In genomic region chr2:152012222-152012621, GRCm38 (mm10) we compare ENCODE assay signal across 13 mouse cellular contexts. TPM values are rescaled to one million over a fixed set of nuclear protein-coding genes. Genes with fewer than 3 reads are reported as not detected.
DNase-seq lines count a peak whose midpoint lies in the region; ATAC-seq and TF ChIP-seq lines count a peak whose summit lies in the region.
"Had no signal": no experiment of that assay in that cellular context is flagged by ENCODE, and none has a peak within 500 bp of the region (broad histone marks: within the 10 kb centered on the region; RNA-seq: fewer than 3 reads in every experiment).

No protein-coding gene starts in this region.

- no peaks in the 10 kb centered on the region for H3K36me3 ChIP-seq in hindbrain, embryonic 12.5 days
- no peaks in the 10 kb centered on the region for H3K36me3 ChIP-seq in hindbrain, embryonic 14.5 days (replicated peaks; ENCODE audit: control insufficient read depth, insufficient read depth)
- H3K36me3 ChIP-seq in kidney, adult 2 months (ENCODE audit: control insufficient read depth, insufficient read depth, low read length), result no peaks in the 10 kb centered on the region
- H3K36me3 ChIP-seq: neural tube, embryonic 12.5 days had no signal

- 0 out of 2 replicates have a peak, but pooled peaks have one; percentile 24 for ATAC-seq in hindbrain, embryonic 12.5 days (ENCODE audit: low FRiP score)
- no peak for ATAC-seq in hindbrain, embryonic 14.5 days (ENCODE audit: low FRiP score)
- ATAC-seq in granulocyte monocyte progenitor cell, adult 5-6 weeks (replicated peaks; ENCODE audit: poor library complexity, severe bottlenecking), result no peak
- no peak for ATAC-seq in CD4-positive, CD25-positive, alpha-beta regulatory T cell, adult 4 months

- no peak overlapping the region for H3K27ac ChIP-seq in hindbrain, embryonic 12.5 days
- no peak overlapping the region for H3K27ac ChIP-seq in hindbrain, embryonic 14.5 days
- H3K27ac ChIP-seq in kidney, adult 2 months (ENCODE audit: insufficient read depth, low read depth, low read length), result peak overlapping the region; percentile 86
- H3K27ac ChIP-seq: neural tube, embryonic 12.5 days had no signal

- H3K9me3 ChIP-seq in hindbrain, embryonic 12.5 days (replicated peaks), result no peaks in the 10 kb centered on the region
- no peaks in the 10 kb centered on the region for H3K9me3 ChIP-seq in hindbrain, embryonic 14.5 days (ENCODE audit: control insufficient read depth, low read length)
- H3K9me3 ChIP-seq: neural tube, embryonic 12.5 days had no signal

- no peak for DNase-seq in hindbrain, embryonic 14.5 days (ENCODE audit: low spot score)
- peak; percentile 31 for DNase-seq in adrenal gland, postnatal 14 days
- peak; percentile 84 for DNase-seq in kidney, adult 2 months
- peak; percentile 66 for DNase-seq in lung, postnatal 36 days
- DNase-seq in cerebellum, adult 11-12 months, result no peak
- DNase-seq: cerebellum, postnatal 25 days; gastrocnemius, postnatal 14 days; thymus, postnatal 36 days had no signal

- no peaks in the 10 kb centered on the region for H3K4me1 ChIP-seq in hindbrain, embryonic 12.5 days
- 0 out of 2 replicates have a peak, but pooled peaks cover 2% of the 10 kb centered on the region for H3K4me1 ChIP-seq in hindbrain, embryonic 14.5 days (replicated peaks; ENCODE audit: control insufficient read depth, insufficient read depth, low read length)
- peaks cover 22% of the 10 kb centered on the region for H3K4me1 ChIP-seq in kidney, adult 2 months (ENCODE audit: control insufficient read depth, insufficient read depth, low read length)
- H3K4me1 ChIP-seq: neural tube, embryonic 12.5 days had no signal

- TF ChIP-seq POLR2A in kidney, adult 2 months (IDR thresholded peaks at IDR 0.05; ENCODE audit: low read depth, low read length), result no peak

- 89% methylated on average over 4 of the region's 4 CpGs for WGBS in hindbrain, embryonic 12.5 days
- 87% methylated on average over 4 of the region's 4 CpGs for WGBS in hindbrain, embryonic 14.5 days
- 27% methylated on average over 4 of the region's 4 CpGs for WGBS in kidney, adult 2 months

- H3K9ac ChIP-seq in hindbrain, embryonic 12.5 days, result no peak overlapping the region
- no peak overlapping the region for H3K9ac ChIP-seq in hindbrain, embryonic 14.5 days
- H3K9ac ChIP-seq: neural tube, embryonic 12.5 days had no signal

- H3K27me3 ChIP-seq in hindbrain, embryonic 12.5 days, result no peaks in the 10 kb centered on the region
- H3K27me3 ChIP-seq in hindbrain, embryonic 14.5 days (ENCODE audit: control insufficient read depth, insufficient read depth, low read length), result no peaks in the 10 kb centered on the region
- no peaks in the 10 kb centered on the region for H3K27me3 ChIP-seq in kidney, adult 2 months (replicated peaks; ENCODE audit: control insufficient read depth, insufficient read depth, low read length)
- H3K27me3 ChIP-seq: neural tube, embryonic 12.5 days; Patski had no signal

- no peak overlapping the region for H3K4me3 ChIP-seq in hindbrain, embryonic 12.5 days
- no peak overlapping the region for H3K4me3 ChIP-seq in hindbrain, embryonic 14.5 days (replicated peaks; ENCODE audit: low read length)
- H3K4me3 ChIP-seq in kidney, adult 2 months (ENCODE audit: insufficient read depth, low read depth, low read length), result no peak overlapping the region
- H3K4me3 ChIP-seq: neural tube, embryonic 12.5 days had no signal

- no peak for TF ChIP-seq CTCF in kidney, adult 2 months (conservative IDR thresholded peaks at IDR 0.05; ENCODE audit: insufficient read depth, insufficient read length, low read depth, low read length)

- no peak overlapping the region for H3K4me2 ChIP-seq in hindbrain, embryonic 12.5 days (replicated peaks)
- no peak overlapping the region for H3K4me2 ChIP-seq in hindbrain, embryonic 14.5 days (replicated peaks)
- H3K4me2 ChIP-seq: neural tube, embryonic 12.5 days had no signal

RNA-seq across cellular contexts. Expression of gene Slc52a3, which starts 15.9 kb away (rescaled TPM):
- 1.5 TPM in 2 replicates for polyA plus RNA-seq in hindbrain, embryonic 12.5 days (2016; fragmentation: Nextera tagmentation; extraction: Ambion mirVana)
- polyA plus RNA-seq in hindbrain, embryonic 14.5 days (2014; fragmentation: Nextera tagmentation; extraction: Ambion mirVana), result 0.73 and 1.4 TPM in 2 replicates
- 1.6 and 2.4 TPM in 2 replicates for total RNA-seq in adrenal gland, postnatal 14 days (2021)
- polyA plus RNA-seq in kidney, adult 2 months (2012; rRNA removed), result 17.4 and 23.6 TPM in 2 replicates
- not detected in 2 replicates for total RNA-seq in granulocyte monocyte progenitor cell, adult 5-6 weeks (2014; fragmentation: Nextera tagmentation)
- total RNA-seq in granulocyte monocyte progenitor cell, adult 5-6 weeks (2017), result not detected in 2 replicates
- 10 to 100 TPM in 1 of 2 experiments, 1 to 10 TPM in 1; 8.6 to 16.0 TPM for polyA plus RNA-seq in CD4-positive, CD25-positive, alpha-beta regulatory T cell, adult 4 months (2017; shearing (Covaris generic))

RNA-seq across cellular contexts. Expression of gene Fam110a, which starts 32.2 kb away (rescaled TPM):
- polyA plus RNA-seq in hindbrain, embryonic 12.5 days (2016; fragmentation: Nextera tagmentation; extraction: Ambion mirVana), result 78.6 and 86.0 TPM in 2 replicates
- polyA plus RNA-seq in hindbrain, embryonic 14.5 days (2014; fragmentation: Nextera tagmentation; extraction: Ambion mirVana), result 39.8 and 42.7 TPM in 2 replicates
- total RNA-seq in adrenal gland, postnatal 14 days (2021), result 8.2 and 8.5 TPM in 2 replicates
- 14.2 and 16.2 TPM in 2 replicates for polyA plus RNA-seq in kidney, adult 2 months (2012; rRNA removed)
- 14.9 and 17.6 TPM in 2 replicates for total RNA-seq in granulocyte monocyte progenitor cell, adult 5-6 weeks (2014; fragmentation: Nextera tagmentation)
- 3.8 and 8.8 TPM in 2 replicates for total RNA-seq in granulocyte monocyte progenitor cell, adult 5-6 weeks (2017)
- 10 to 100 TPM; 16.2 to 31.3 TPM for polyA plus RNA-seq in CD4-positive, CD25-positive, alpha-beta regulatory T cell, adult 4 months (2017; shearing (Covaris generic))

Comparison
In these comparisons a context has a peak if more than half of its experiments do, and no peak if none do; other contexts are left out.
1. DNase-seq: peak in adrenal gland, postnatal 14 days (single experiment), kidney, adult 2 months (single experiment) and lung, postnatal 36 days (single experiment); none in hindbrain, embryonic 14.5 days (single experiment) and cerebellum, adult 11-12 months (single experiment).